31 mouse cellular contexts compared by ENCODE assay signal in the genomic region with DNA sequence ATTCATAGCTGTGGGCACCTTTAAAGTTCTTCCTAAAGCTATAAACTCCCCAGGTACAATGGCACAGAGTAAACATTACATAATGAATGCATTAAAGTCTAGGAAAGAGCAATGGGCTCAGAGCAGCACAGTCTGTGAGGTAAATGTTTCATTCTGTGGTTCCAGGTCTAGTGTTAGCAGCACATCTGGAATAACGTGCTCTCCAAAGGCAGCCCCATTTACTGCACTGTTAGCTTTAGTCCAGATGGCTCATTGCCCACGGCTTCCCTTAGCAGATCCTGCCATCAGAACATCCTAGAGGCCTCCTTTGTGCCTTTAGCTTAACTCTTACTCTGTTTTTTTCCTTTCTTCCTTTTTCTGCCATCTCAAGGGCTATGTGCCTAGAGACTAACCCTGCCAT.
"Had no signal": no experiment of that assay in that cellular context is flagged by ENCODE, and none has a peak within 500 bp of the region (broad histone marks: within the 10 kb centered on the region; RNA-seq: fewer than 3 reads in every experiment).

No protein-coding gene starts in this region.

- H3K9me3 ChIP-seq: limb, embryonic 12.5 days; limb, embryonic 15.5 days; liver, embryonic 12.5 days; liver, embryonic 13.5 days; liver, embryonic 15.5 days; lung, embryonic 15.5 days; megakaryocyte, embryonic 14.5 days; midbrain, embryonic 10.5 days; midbrain, embryonic 12.5 days; midbrain, embryonic 13.5 days; midbrain, embryonic 15.5 days; neural tube, embryonic 12.5 days; neural tube, embryonic 13.5 days had no signal

- H3K9ac ChIP-seq: limb, embryonic 12.5 days; limb, embryonic 15.5 days; liver, embryonic 12.5 days; liver, embryonic 13.5 days; liver, embryonic 14.5 days; liver, embryonic 15.5 days; liver, postnatal 0 days; lung, embryonic 14.5 days; lung, embryonic 15.5 days; midbrain, embryonic 12.5 days; midbrain, embryonic 13.5 days; midbrain, embryonic 15.5 days; neural tube, embryonic 12.5 days; neural tube, embryonic 13.5 days had no signal

- H3K4me2 ChIP-seq: limb, embryonic 12.5 days; limb, embryonic 15.5 days; liver, embryonic 11.5 days; liver, embryonic 12.5 days; liver, embryonic 13.5 days; liver, embryonic 15.5 days; lung, embryonic 14.5 days; lung, embryonic 15.5 days; midbrain, embryonic 11.5 days; midbrain, embryonic 12.5 days; midbrain, embryonic 13.5 days; midbrain, embryonic 15.5 days; neural tube, embryonic 12.5 days; neural tube, embryonic 13.5 days had no signal

- H3K27ac ChIP-seq: limb, embryonic 12.5 days; limb, embryonic 15.5 days; liver, embryonic 12.5 days; liver, embryonic 13.5 days; liver, embryonic 14.5 days; liver, embryonic 15.5 days; lung, embryonic 15.5 days; macrophage; midbrain, embryonic 10.5 days; midbrain, embryonic 12.5 days; midbrain, embryonic 13.5 days; midbrain, embryonic 15.5 days; neural tube, embryonic 12.5 days; neural tube, embryonic 13.5 days had no signal

- H3K4me3 ChIP-seq: limb, embryonic 12.5 days; limb, embryonic 15.5 days; liver, embryonic 12.5 days; liver, embryonic 13.5 days; liver, embryonic 15.5 days; lung, embryonic 15.5 days; megakaryocyte, embryonic 14.5 days; midbrain, embryonic 10.5 days; midbrain, embryonic 12.5 days; midbrain, embryonic 13.5 days; midbrain, embryonic 15.5 days; myocyte; neural tube, embryonic 12.5 days; neural tube, embryonic 13.5 days had no signal

- H3K27me3 ChIP-seq: limb, embryonic 12.5 days; limb, embryonic 15.5 days; liver, embryonic 12.5 days; liver, embryonic 13.5 days; liver, embryonic 15.5 days; lung, embryonic 15.5 days; midbrain, embryonic 12.5 days; midbrain, embryonic 13.5 days; midbrain, embryonic 15.5 days; neural tube, embryonic 12.5 days; neural tube, embryonic 13.5 days had no signal

- DNase-seq: left cerebral cortex, postnatal 4 days; liver; liver, embryonic 13.5 days; liver, postnatal 0 days; lung, adult 18-20 months; lung, adult 2 months; lung, embryonic 14.5 days; lung, postnatal 10 days; lung, postnatal 14 days; lung, postnatal 36 days; lung, postnatal 4 days; midbrain, embryonic 14.5 days had no signal

- H3K4me1 ChIP-seq: limb, embryonic 12.5 days; limb, embryonic 15.5 days; liver, embryonic 12.5 days; liver, embryonic 13.5 days; liver, embryonic 15.5 days; lung, embryonic 15.5 days; megakaryocyte, embryonic 14.5 days; midbrain, embryonic 10.5 days; midbrain, embryonic 12.5 days; midbrain, embryonic 13.5 days; midbrain, embryonic 15.5 days; neural tube, embryonic 12.5 days; neural tube, embryonic 13.5 days had no signal

- ATAC-seq: liver, embryonic 12.5 days; liver, postnatal 0 days; lung, postnatal 0 days; midbrain, embryonic 13.5 days; midbrain, embryonic 15.5 days; midbrain, embryonic 16.5 days had no signal

- H3K36me3 ChIP-seq: limb, embryonic 12.5 days; limb, embryonic 15.5 days; liver, embryonic 12.5 days; liver, embryonic 13.5 days; liver, embryonic 15.5 days; lung, embryonic 15.5 days; midbrain, embryonic 10.5 days; midbrain, embryonic 12.5 days; midbrain, embryonic 13.5 days; midbrain, embryonic 15.5 days; neural tube, embryonic 12.5 days; neural tube, embryonic 13.5 days had no signal
